Mouse (Mus musculus): ENCODE results near the gene Crhr1.

- TF ChIP-seq GATA1 (IDR thresholded peaks at IDR 0.05; ENCODE audit: low read depth, low read length) (no peak), EP300 (IDR thresholded peaks at IDR 0.05; ENCODE audit: low read depth in 1 of 2, low read length in 2 of 2) (no peak), POLR2AphosphoS5 (IDR thresholded peaks at IDR 0.05; ENCODE audit: borderline replicate concordance, low read depth, low read length) (no peak), CTCF (IDR thresholded peaks at IDR 0.05 in 2 of 3, conservative IDR thresholded peaks at IDR 0.05 in 1 of 3; ENCODE audit: control insufficient read depth in 1 of 3, insufficient read depth in 1 of 3, low read depth in 2 of 3, low read length in 3 of 3, poor library complexity in 1 of 3, severe bottlenecking in 1 of 3) (no peak), POLR2A (IDR thresholded peaks at IDR 0.05; ENCODE audit: control insufficient read depth in 1 of 2, insufficient read depth in 1 of 2, low read depth in 1 of 2, low read length in 2 of 2, poor library complexity in 1 of 2) (no peak), ZMIZ1 (IDR thresholded peaks at IDR 0.05; ENCODE audit: low read depth, low read length) (no peak), NELFE (IDR thresholded peaks at IDR 0.05; ENCODE audit: low read depth, low read length) (no peak), TCF12 (IDR thresholded peaks at IDR 0.05; ENCODE audit: low read depth, low read length) (no peak), E2F4 (IDR thresholded peaks at IDR 0.05; ENCODE audit: borderline replicate concordance, low read depth, low read length) (no peak), MAFK (IDR thresholded peaks at IDR 0.05; ENCODE audit: borderline replicate concordance, low read depth, low read length) (no peak), ZNF384 (IDR thresholded peaks at IDR 0.05; ENCODE audit: low read depth, low read length) (no peak), TBP (IDR thresholded peaks at IDR 0.05; ENCODE audit: low read depth, low read length) (no peak), MAZ (IDR thresholded peaks at IDR 0.05; ENCODE audit: low read depth, low read length) (no peak), RCOR1 (IDR thresholded peaks at IDR 0.05; ENCODE audit: low read depth, low read length) (no peak)
Measured at GRCm38 (mm10) chr11:104156391-104156790, 23.7 kb downstream of the Crhr1 start.

Measured in MEL (cell line).